Mouse (Mus musculus) thymus, postnatal 36 days (tissue): ENCODE data around the gene Gcdh.

Experiments
- DNase-seq, 2 experiments: peaks; one replicate each; pipeline ENCODE4 v3.0.0; 2022; ENCODE audit warnings: mixed read lengths in 2 of 2

Gcdh gene

DNA sequence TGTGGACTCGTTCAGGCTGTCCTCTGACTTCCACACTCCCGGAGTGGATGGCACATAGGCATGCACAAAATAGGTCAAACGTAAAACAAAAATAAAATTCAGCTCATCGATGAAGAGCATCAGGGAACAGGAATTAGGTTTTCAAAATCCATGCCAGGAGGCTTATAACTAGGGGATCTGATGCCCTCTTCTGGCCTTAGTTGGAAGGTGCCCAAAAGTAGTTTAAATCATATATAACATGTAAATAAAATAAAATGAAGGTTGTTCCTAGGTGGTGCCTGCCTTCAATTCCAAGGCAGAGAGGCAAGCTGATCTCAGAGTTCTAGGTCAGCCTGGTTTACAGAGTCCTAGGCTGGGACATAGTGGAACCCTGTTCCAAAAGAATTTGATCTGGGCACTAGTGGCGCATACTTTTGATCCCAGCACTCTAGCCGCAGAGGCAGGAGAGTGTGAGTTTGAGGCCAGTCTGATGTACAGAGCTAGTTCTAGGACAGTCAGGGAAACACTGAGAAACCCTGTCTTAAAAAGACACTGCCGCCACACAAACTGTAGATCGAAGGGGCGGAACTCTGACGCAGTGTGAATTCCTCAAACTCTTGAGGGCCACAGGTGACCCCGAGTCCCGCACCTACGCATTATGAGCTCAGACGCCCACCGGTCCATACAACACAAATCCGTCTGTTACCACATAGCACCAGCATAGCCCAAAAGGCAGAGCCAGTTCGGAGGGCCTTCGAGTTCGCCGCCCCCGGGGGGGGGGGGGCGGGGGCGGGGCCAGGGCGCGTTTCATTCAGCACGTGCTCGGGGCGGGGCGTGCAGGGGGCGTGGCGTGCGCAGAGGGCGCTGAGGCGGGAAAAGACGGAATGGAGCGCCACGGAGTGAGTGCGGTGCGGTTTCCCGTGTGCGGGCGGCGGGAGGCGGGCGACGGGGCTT, 22.1 kb downstream of the Gcdh start, which contains the start of gene Syce2:
Gene Syce2 (plus strand): TSS at position 736 of the 933 bp plus-strand sequence.
- peak; percentile 84 to 86 for DNase-seq

DNA sequence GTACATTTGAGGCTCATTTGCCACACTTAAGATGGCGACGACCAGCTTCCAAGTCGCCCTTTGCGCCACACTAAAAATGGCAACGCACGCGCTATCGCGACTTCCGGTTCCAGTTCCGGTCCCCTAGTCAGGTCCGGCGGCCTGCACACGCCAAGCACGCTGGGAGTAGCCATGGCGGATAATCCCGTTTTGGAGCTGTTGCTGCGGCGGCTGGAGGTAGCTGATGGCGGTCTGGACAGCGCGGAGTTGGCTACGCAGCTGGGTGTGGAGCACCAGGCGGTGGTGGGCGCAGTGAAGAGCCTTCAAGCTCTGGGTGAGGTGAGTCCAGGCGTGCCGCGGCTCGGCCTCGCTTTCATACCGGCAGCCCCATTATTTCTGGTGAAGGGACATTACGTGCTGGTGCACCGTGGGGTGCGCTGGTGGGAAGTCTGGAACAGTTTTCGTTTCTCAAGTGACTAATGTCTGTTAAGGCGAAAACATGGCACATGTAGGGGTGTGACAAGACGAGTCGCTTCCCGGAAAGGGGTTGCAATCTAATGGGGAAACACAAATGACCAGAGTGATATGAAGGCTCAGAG, 36.8 kb downstream of the Gcdh start, which contains the start of gene Farsa:
Gene Farsa (plus strand): TSS at position 126 of the 578 bp plus-strand sequence.
- DNase-seq = peak; percentile 88 to 90

DNA sequence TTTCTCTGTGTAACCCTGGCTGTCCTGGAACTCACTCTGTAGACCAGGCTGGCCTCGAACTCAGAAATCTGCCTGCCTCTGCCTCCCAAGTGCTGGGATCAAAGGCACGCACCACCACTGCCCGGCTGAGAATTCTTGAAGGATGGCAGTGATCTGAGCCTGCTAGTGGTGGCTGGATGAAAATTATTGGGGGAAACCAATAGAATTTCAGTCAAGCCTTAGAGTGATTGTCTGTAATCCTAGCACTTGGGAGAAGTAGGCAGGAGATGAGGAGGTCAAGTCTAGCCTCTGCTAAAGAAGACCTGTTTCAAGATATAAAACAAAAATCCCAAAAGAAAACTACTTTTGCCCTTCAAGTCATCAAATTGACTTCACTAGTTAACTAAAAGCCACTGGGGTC, 37.3 kb downstream of the Gcdh start:
- DNase-seq = no peak

DNA sequence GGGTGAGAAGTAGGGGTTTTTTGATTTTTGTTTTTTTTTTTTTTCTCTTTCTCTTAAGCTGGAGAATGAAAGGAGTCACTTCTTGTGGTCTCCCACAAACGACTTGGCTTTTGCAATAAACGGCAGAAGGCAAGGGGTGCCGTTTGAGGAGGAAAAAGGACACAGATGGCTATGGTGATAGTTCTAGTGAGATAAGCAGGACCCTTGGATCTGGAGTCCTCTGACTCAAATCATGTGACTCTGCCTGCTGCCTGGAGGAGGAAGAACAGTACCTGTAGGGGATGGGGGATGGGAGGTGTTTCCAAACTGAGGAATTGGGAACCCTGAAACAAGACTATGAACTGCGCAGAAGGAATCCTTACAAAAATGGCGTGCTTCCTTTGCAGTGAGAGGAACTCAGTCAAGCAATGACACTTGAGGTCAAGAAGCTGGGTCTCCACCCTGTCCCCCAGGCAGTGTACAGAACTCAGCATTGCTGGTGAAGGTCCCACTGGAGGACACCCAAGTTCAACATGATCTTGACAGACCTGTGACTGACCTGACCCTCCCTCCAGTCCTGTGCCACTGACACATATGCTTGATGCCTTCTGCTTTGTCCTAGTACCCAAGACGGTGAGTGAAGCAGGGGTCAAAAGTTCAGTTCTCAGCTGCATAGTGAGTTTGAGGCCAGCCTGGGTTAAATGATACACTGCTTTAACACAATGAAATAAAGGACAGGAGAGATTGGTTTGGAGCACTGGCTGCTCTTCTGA, 45.9 kb downstream of the Gcdh start:
- peak; percentile 17 to 34 for DNase-seq

DNA sequence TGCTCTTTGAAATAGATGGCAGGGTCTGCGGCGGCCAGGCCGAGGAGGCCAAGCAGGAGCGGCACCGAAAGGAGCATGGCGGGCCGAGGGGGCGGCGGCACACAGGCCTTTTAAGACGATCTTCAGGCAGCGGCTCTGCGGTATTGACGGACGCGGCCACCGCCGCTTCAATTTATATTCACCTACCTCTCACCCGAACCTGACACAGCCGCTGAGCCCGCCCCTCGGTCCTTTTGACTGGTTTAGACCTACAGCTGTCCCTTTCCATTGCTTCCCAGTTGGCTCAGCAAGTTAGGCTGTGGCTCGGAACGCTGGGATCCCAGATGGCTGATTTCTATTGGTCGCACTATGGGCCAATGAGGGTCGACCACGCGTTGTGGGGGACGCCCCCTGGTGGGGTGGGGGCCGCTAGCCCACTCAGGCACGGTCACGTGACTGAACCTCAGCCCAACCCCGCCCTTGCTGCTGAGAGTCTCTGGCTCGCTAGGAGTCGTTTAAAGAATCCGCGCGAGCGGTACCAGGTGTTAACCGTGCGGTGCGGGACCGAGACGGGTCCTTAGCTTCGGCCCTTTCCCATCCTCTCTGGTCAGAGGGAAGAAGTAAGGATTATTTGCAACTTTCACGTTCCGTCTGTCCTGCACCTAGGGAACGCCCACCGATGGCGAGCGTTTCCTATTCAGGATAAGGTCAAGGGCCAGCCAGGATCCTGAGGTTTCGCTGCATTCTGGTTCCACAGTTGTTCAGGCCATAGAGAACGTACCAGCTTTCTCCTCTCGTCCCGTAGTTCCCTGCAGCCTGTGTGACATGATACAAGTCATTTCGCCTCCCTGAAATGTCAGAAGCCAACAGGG, 46.8 kb downstream of the Gcdh start, which contains the start of gene Calr:
Gene Calr (minus strand): TSS at position 213 of the 851 bp plus-strand sequence.
- DNase-seq = peak; percentile 99 to 100

DNA sequence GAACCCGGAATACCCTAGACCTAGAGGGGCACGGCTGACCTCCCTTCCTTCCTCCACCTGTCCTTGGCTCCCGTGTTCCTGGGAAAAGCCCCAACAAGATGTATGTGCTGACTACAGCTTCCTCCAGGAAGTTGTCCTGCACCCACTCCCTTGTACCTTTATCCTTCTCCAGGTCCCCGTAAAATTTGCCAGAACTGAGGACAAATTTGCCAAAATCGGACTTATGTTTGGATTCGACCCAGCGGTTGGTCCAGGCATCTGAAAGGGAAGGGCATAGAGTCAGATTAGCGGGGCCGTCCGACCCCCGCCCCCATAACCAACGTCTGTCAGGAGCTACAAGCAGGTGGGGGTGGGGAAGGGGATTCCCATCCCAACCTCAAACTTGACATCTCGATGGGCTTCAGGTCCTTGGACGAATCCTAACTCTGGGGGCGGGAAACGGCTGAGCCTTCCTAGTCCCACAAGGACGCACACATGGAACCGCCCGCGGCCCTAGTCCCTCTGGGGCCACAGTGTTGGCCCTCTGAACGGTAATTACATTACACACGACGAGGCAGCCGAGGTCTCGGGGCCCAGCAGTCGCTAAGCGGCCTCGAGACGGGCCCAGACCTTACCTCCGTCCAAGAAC, 47.5 kb downstream of the Gcdh start:
- peak in 1 of 2 experiments; percentile 33 for DNase-seq

DNA sequence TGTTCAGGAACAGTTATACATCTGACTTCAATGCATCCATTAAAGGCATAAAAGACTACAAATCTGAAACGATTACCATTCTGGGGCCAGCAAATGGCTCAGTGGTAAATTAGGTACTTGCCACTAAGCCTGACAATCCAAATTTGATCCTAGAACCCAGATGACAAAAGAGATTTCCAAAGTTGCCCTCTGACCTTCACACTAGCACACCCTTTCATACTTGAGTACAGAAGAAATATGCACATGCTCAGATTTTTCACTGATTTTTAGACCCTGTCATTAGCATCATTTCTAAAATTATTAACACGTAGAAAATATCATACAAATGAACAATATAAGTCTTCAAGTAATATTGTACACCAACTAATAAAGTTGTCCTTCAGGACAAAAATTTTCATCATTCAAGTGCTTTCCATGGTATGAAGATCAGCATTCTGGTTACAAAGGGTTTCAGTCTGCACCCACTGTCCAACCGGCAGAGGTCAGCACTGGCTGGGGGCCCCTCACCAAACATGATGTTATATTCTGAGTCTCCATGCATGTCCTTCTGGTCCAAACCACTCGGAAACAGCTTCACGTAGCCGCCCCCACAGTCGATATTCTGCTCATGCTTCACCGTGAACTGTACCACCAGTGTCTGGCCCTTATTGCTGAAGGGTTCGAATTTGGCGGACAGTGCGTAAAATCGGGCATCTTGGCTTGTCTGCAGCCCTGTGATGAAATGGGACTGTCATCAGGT, 48.2 kb downstream of the Gcdh start:
- peak; percentile 15 to 35 for DNase-seq

DNA sequence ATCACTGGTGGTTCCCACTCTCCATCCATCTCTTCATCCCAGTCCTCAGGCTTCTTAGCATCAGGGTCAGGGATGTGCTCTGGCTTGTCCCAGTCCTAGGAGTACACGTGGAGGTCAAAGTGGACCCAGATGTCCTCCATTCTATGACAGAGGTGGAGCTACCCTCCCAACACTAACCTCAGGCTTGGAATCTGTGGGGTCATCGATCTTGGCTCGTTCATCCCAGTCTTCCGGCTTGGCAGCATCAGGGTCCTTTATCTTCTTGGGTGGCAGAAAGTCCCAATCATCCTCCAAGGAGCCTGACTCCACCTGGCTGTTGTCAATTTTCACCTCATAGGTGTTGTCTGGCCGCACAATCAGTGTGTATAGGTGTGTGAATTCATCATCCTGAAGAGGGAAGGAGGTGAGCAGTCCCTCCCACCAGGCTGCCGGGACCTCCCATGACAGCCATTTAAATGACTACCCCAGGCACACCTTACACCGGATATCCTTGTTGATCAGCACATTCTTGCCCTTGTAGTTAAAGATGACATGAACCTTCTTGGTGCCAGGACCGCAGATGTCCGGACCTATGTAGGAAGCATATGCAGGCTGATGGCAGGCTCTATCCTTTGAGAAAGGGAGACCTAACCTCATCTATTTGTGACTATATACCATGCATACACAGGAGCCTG, 49.2 kb downstream of the Gcdh start:
- no peak for DNase-seq

DNA sequence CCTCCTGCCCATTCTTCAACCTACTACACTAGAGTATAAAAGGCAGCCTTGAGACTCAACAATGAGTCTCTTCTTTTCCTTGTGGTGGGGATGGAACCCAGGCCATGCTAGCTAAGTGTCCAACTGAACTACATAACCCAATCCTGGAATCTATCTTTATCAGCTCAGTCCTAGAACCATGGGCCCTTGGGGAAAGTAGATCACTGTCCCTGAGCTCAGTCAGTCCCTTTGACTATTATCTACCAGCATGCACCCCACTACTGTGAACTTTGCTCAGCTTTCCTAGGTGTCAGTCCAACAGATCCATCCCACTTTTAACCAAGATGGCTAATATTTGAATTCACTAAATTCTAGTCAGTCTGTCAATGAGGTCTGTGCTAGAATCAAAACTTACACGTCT, 52.2 kb downstream of the Gcdh start:
- no peak for DNase-seq

DNA sequence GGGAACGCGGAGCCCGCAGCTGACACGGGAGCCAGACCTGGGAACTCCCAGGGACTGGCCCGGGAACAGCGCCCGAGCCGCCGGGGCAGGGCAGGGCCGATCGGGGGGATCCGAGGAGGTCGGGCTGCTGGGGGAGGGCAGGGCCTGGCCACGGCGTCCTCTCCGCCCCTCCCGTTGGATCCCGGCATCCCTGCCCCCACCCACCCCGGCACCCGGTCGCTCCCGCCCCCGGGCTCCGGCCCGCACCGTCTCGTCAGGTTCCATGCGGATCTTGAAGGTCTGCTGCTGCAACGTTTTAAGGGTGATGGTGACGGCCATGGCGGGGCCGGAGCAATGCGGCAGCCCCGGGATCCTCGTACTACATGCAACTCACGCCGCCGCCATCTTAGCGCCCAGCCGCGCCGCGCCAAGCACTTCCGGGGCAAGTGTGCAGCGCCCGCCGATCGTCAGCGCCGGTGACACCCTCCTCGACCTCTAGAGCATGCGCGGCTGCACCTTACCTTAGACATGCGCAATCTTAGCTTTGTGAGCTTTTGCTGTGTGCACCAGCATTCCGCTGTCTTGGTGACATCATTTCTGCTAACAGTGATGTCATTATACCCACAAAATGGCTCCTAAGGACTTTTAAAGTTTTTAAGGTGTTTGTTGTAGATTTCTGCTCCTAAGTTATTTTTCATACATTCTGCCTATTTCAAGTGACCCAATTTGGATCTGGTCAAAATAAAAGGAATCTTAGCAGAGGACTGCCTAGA, 53.3 kb downstream of the Gcdh start, which contains the start of gene Rad23a:
Gene Rad23a (minus strand): TSS at position 418 of the 752 bp plus-strand sequence.
- peak; percentile 85 to 91 for DNase-seq

DNA sequence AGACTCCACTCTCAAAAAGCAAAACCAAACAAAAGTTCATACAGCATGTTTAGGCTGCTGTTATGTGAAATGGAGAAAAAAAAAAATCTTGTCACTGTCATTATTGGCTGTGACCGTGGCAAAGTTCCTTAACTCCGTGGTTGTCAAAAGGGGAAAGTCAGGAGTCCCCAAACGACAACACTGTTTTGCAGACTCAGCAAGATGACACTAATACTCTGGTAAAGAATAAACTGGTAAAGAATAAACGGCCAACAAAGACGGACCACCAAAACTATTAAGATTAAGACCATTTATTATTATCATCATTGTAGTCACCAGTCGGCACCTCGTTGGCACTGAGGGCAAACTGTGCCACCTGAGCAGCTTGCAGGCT, 53.9 kb downstream of the Gcdh start:
- no peak for DNase-seq

DNA sequence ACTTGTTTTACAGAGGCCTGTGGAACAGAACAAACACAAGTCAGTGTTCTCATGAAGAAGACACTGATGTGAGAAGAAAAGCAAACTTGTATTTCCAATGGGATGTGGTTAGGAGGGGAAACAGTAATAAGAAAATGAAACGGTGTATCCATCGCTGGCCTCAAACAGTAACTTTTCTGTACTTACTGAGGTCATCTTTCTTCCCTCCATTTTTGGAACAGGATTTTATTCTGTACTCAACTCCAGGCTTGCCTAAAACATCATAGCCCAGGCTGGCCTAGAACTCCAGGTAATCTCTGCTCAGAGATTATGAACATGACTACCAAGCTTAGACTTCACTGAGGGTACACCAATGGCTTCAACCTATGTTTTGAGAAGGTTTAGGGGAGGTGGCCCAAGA, 54.3 kb downstream of the Gcdh start:
- DNase-seq = no peak

DNA sequence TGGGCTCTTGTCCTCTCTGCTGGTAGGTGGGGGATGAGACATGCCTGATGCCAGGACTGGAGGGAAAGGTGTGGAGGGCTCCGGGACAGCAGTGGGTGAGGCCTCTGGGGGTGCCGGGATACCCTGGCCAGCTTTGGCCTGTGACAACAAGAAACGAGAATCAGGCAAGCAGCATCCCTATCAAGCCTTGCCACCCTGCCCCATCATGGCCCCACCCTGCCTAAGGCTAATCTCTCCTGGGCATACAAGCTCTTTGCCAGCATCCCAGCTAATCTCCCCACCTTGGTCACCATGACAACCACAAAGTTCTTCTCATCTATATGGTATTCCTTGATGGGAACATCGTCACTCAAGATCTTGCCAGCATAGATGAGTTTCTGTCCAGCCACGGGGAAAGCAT, 55.2 kb downstream of the Gcdh start:
- DNase-seq = no peak

DNA sequence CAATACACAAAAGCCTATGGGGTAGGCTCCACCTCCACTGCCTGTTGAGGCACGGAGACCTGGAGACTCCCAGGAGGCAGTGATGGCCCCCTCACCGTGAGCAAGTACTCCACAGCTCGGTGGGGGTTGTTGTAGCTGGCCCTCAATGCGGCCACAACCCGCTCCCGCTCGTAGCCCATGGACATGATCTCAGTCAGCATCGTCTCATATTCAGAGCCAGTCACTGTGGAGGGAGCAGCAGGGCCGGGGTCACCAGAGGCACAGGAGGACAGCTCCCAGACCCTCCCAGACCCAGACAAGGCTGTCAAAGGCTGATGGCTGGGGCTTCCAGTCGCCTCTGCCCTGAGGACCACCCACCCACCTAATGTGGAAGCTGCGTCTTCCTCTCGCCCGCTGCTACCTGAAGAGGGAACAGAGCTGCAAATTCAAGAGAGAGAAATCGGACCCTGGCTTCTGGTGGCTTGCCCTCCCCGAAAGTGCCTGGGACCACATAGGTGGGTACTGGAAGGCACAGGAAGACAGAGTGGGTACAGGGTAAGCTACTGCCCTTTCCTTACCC, 55.7 kb downstream of the Gcdh start:
- peak in 1 of 2 experiments; percentile 11 for DNase-seq

DNA sequence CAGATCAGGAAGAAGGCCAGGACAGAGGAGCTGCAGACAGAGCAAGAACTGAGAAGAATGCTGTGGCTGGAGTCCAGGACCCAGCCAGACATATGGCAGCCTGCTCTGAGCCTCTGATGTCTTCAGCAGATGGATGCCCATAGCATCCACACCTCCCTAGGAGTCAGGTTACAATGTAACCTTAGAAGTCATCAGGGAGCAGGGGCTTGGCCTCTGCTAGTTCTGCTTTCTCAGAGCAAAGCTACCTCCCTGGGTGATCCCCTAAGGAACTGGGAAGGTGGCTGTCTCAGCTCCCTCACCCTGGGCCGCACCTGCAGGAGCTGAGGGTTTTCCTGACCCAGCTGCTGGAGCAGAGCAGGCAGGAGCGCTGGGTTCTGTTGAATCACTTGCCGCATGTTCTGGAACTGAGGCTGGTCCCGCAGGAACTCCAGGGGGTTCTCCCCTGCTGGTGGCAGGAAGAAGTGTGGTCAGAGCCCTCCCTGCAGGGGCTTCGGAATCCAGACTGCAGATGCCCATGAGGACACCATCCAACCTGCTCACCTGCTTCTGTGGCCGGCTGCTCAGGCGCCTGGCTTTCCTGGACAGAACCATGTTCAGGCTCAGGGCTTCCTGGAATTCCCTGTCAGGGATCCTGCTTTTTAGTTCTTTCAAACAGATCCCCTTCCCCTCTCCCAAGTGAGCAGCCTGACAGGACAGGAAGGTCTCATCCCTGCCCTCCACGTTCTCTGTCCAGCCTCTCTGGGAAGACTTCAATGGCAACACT, 56.4 kb downstream of the Gcdh start:
- no peak for DNase-seq
